ENCODE assay signal across 23 mouse cellular contexts in the genomic region with DNA sequence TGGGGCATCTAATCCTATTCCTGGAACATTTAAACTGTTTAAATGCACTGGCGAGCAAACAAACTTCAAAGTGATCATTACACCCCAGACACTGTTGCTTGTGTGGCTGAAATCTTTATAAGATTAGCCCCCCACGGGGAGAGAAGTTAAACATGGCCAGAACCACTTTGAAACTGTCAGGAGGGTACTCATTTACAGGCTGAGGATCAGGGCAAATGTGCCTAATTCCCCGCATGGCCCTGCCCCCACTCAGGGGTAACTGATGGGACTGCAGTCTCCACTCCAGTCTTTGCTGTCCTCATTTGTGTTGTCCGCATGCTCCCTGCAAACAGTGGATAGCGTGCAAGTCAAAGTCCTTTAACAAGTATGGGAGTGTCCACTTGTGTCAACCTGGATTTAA.
DNase-seq lines count a peak whose midpoint lies in the region; ATAC-seq and TF ChIP-seq lines count a peak whose summit lies in the region.
"Had no signal": no experiment of that assay in that cellular context is flagged by ENCODE, and none has a peak within 500 bp of the region (broad histone marks: within the 10 kb centered on the region; RNA-seq: fewer than 3 reads in every experiment).

No protein-coding gene starts in this region.

- H3K9ac ChIP-seq in forebrain, embryonic 15.5 days (replicated peaks): no peak overlapping the region
- H3K9ac ChIP-seq in midbrain, postnatal 0 days (replicated peaks; ENCODE audit: low read length, poor library complexity, severe bottlenecking): no peak overlapping the region
- H3K9ac ChIP-seq in heart, embryonic 12.5 days: no peak overlapping the region
- H3K9ac ChIP-seq: hindbrain, embryonic 15.5 days; intestine, embryonic 15.5 days; limb, embryonic 12.5 days had no signal

- WGBS in forebrain, embryonic 10.5 days: 10% methylated on average over 5 of the region's 5 CpGs
- 16% methylated on average over 5 of the region's 5 CpGs for WGBS in forebrain, embryonic 15.5 days
- 19% methylated on average over 5 of the region's 5 CpGs for WGBS in midbrain, postnatal 0 days
- 47% methylated on average over 5 of the region's 5 CpGs for WGBS in heart, embryonic 12.5 days

- no peak overlapping the region for H3K27ac ChIP-seq in forebrain, embryonic 10.5 days
- no peak overlapping the region for H3K27ac ChIP-seq in forebrain, embryonic 15.5 days (replicated peaks)
- no peak overlapping the region for H3K27ac ChIP-seq in midbrain, postnatal 0 days (ENCODE audit: low read depth, low read length)
- no peak overlapping the region for H3K27ac ChIP-seq in heart, embryonic 12.5 days (ENCODE audit: poor library complexity, severe bottlenecking)
- H3K27ac ChIP-seq: heart, adult 2 months; hindbrain, embryonic 15.5 days; intestine, embryonic 15.5 days; left cerebral cortex, adult 2 months; limb, embryonic 12.5 days had no signal

- peak; percentile 25 for DNase-seq in forebrain, embryonic 10.5 days (ENCODE audit: extremely low spot score, low spot score)
- peak; percentile 4 for DNase-seq in left cerebral cortex, postnatal 4 days
- no peak for DNase-seq in left cerebral cortex, postnatal 25 days (ENCODE audit: low spot score in 2 of 2)
- DNase-seq in embryo, embryonic 9.5 days (ENCODE audit: extremely low spot score): peak; percentile 31
- DNase-seq in midbrain, postnatal 0 days (ENCODE audit: low spot score): peak; percentile 17
- DNase-seq: adrenal gland, postnatal 36 days; cerebellum, adult 11-12 months; cerebellum, postnatal 14 days; gastrocnemius, postnatal 36 days; heart, adult 2 months; kidney, adult 8-10 months; kidney, postnatal 10 days; lung, adult 2 months; lung, postnatal 14 days; thymus, adult 2 months; thymus, postnatal 4 days had no signal

- H3K4me1 ChIP-seq in forebrain, embryonic 10.5 days: peaks cover 5% of the 10 kb centered on the region
- H3K4me1 ChIP-seq in forebrain, embryonic 15.5 days: no peaks in the 10 kb centered on the region
- no peaks in the 10 kb centered on the region for H3K4me1 ChIP-seq in midbrain, postnatal 0 days (ENCODE audit: insufficient read depth, low read length)
- no peaks in the 10 kb centered on the region for H3K4me1 ChIP-seq in heart, embryonic 12.5 days (replicated peaks)
- H3K4me1 ChIP-seq: hindbrain, embryonic 15.5 days; intestine, embryonic 15.5 days had no signal

- TF ChIP-seq CTCF in midbrain, postnatal 0 days (IDR thresholded peaks at IDR 0.05): no peak

- no peaks in the 10 kb centered on the region for H3K9me3 ChIP-seq in forebrain, embryonic 10.5 days
- H3K9me3 ChIP-seq in forebrain, embryonic 15.5 days: no peaks in the 10 kb centered on the region
- no peaks in the 10 kb centered on the region for H3K9me3 ChIP-seq in midbrain, postnatal 0 days (ENCODE audit: low read length)
- no peaks in the 10 kb centered on the region for H3K9me3 ChIP-seq in heart, embryonic 12.5 days (replicated peaks)
- H3K9me3 ChIP-seq: hindbrain, embryonic 15.5 days; intestine, embryonic 15.5 days; limb, embryonic 12.5 days had no signal

- intact Hi-C loops in left cerebral cortex, postnatal 4 days (cut with DNase I): no loop called here
- intact Hi-C loops in left cerebral cortex, postnatal 25 days (cut with DNase I): no loop called here

- H3K36me3 ChIP-seq in forebrain, embryonic 10.5 days (replicated peaks): no peaks in the 10 kb centered on the region
- H3K36me3 ChIP-seq in forebrain, embryonic 15.5 days: no peaks in the 10 kb centered on the region
- no peaks in the 10 kb centered on the region for H3K36me3 ChIP-seq in midbrain, postnatal 0 days (ENCODE audit: insufficient read depth, low read length)
- H3K36me3 ChIP-seq in heart, embryonic 12.5 days: no peaks in the 10 kb centered on the region
- H3K36me3 ChIP-seq: hindbrain, embryonic 15.5 days; intestine, embryonic 15.5 days; limb, embryonic 12.5 days had no signal

- no peak overlapping the region for H3K4me3 ChIP-seq in forebrain, embryonic 10.5 days
- H3K4me3 ChIP-seq in forebrain, embryonic 15.5 days: no peak overlapping the region
- H3K4me3 ChIP-seq in midbrain, postnatal 0 days (ENCODE audit: low read depth, low read length): no peak overlapping the region
- H3K4me3 ChIP-seq in heart, embryonic 12.5 days: no peak overlapping the region
- H3K4me3 ChIP-seq: heart, adult 2 months; hindbrain, embryonic 15.5 days; intestine, embryonic 15.5 days; left cerebral cortex, adult 2 months; limb, embryonic 12.5 days had no signal

- no peak overlapping the region for H3K4me2 ChIP-seq in forebrain, embryonic 15.5 days (replicated peaks)
- no peak overlapping the region for H3K4me2 ChIP-seq in midbrain, postnatal 0 days (ENCODE audit: low read depth, low read length, poor library complexity, severe bottlenecking)
- no peak overlapping the region for H3K4me2 ChIP-seq in heart, embryonic 12.5 days
- H3K4me2 ChIP-seq: hindbrain, embryonic 15.5 days; intestine, embryonic 15.5 days; limb, embryonic 12.5 days; liver, embryonic 11.5 days had no signal

- H3K27me3 ChIP-seq in forebrain, embryonic 10.5 days (ENCODE audit: poor library complexity, severe bottlenecking): peaks cover 93% of the 10 kb centered on the region
- H3K27me3 ChIP-seq in forebrain, embryonic 15.5 days: no peaks in the 10 kb centered on the region
- H3K27me3 ChIP-seq in midbrain, postnatal 0 days (ENCODE audit: insufficient read depth, low read length): 0 out of 2 replicates have a peak, but pooled peaks cover 3% of the 10 kb centered on the region
- no peaks in the 10 kb centered on the region for H3K27me3 ChIP-seq in heart, embryonic 12.5 days (replicated peaks)
- H3K27me3 ChIP-seq: hindbrain, embryonic 15.5 days; intestine, embryonic 15.5 days had no signal

- no peak for ATAC-seq in forebrain, embryonic 15.5 days (replicated peaks)
- ATAC-seq in midbrain, postnatal 0 days (ENCODE audit: low FRiP score): no peak
- no peak for ATAC-seq in heart, embryonic 12.5 days (ENCODE audit: insufficient number of reproducible peaks, low FRiP score)
- ATAC-seq: intestine, embryonic 15.5 days had no signal

Comparison
In these comparisons a context has a peak if more than half of its experiments do, and no peak if none do; other contexts are left out.
1. DNase-seq: peak in forebrain, embryonic 10.5 days (single experiment), left cerebral cortex, postnatal 4 days (single experiment), embryo, embryonic 9.5 days (single experiment) and midbrain, postnatal 0 days (single experiment); none in left cerebral cortex, postnatal 25 days (0 of 2).